Mouse (Mus musculus): Measurements from ENCODE around the gene Gpr33. TPM values are rescaled to one million over a fixed set of nuclear protein-coding genes. Genes with fewer than 3 reads are reported as not detected.

Gpr33 gene
- polyA plus RNA-seq, 2 experiments, result not detected

DNA sequence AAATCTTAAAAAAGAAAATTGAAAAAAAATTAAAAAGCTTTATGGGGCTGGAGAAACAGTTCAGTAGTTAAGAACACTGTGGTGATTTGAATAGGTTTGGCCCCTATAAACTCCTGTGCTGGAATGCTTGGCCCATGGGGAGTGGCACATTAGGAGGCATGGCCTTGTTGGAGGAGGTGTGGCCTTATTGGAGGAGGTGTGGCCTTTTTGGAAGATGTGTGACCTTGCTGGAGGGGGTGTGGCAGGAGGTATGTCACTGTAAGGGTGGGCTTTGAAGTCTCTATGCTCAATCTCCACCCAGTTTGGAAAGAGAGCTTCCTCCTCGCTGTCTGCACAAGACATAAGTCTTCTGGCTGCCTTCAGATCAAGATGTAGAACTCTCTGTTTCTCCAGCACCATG is 53.5 kb downstream of the Gpr33 start:
- no peak overlapping the region for H3K27ac ChIP-seq
- no peaks in the 10 kb centered on the region for H3K27me3 ChIP-seq (ENCODE audit: control insufficient read depth, insufficient read depth, low read length)
- no peak overlapping the region for H3K4me3 ChIP-seq (ENCODE audit: insufficient read depth in 1 of 2, low read depth in 2 of 2, low read length in 2 of 2)
- no peak overlapping the region for H3K4me2 ChIP-seq (ENCODE audit: low read depth)
- no peak for ATAC-seq (ENCODE audit: insufficient read depth)
- no peaks in the 10 kb centered on the region for H3K9me3 ChIP-seq (ENCODE audit: control insufficient read depth, low read length)
- TF ChIP-seq EP300 (IDR thresholded peaks at IDR 0.05; ENCODE audit: low read depth), result no peak
- TF ChIP-seq CTCF (IDR thresholded peaks at IDR 0.05; ENCODE audit: low read depth), result no peak
- H3K36me3 ChIP-seq (replicated peaks; ENCODE audit: control insufficient read depth, insufficient read depth, low read depth), result no peaks in the 10 kb centered on the region
- no peak for DNase-seq (ENCODE audit: low read depth in 3 of 3, low spot score in 3 of 3)
- 86% methylated on average over 1 of the region's 1 CpGs for WGBS (ENCODE audit: insufficient replicate concordance)
- H3K4me1 ChIP-seq (replicated peaks; ENCODE audit: control insufficient read depth in 2 of 2, insufficient read depth in 2 of 2, low read length in 1 of 2), result peaks cover 4 to 8% of the 10 kb centered on the region in 2 experiments; a peak in 3 of 4 replicates
- H3K9ac ChIP-seq (replicated peaks), result no peak overlapping the region

Other genes starting within 250 kb of the Gpr33 start
- gene Hectd1, start 198.5 kb downstream of the Gpr33 start, polyA plus RNA-seq (2012; rRNA removed), result 17.9 and 22.3 TPM in 2 replicates
- 22.1 and 25.2 TPM in 2 replicates for gene Hectd1, start 198.5 kb downstream of the Gpr33 start, polyA plus RNA-seq (2014; fragmentation: Nextera tagmentation; extraction: Ambion mirVana)
- 8.2 and 9.2 TPM in 2 replicates for gene Heatr5a, start 56.7 kb downstream of the Gpr33 start, polyA plus RNA-seq (2012; rRNA removed)
- 5.6 and 6.6 TPM in 2 replicates for gene Heatr5a, start 56.7 kb downstream of the Gpr33 start, polyA plus RNA-seq (2014; fragmentation: Nextera tagmentation; extraction: Ambion mirVana)
- gene Dtd2, start 21.6 kb downstream of the Gpr33 start, polyA plus RNA-seq (2012; rRNA removed), result 5.9 and 11.1 TPM in 2 replicates
- 12.0 and 13.1 TPM in 2 replicates for gene Dtd2, start 21.6 kb downstream of the Gpr33 start, polyA plus RNA-seq (2014; fragmentation: Nextera tagmentation; extraction: Ambion mirVana)
- 1.1 and 1.9 TPM in 2 replicates for gene Nubpl, start 69.7 kb upstream of the Gpr33 start, polyA plus RNA-seq (2012; rRNA removed)
- 4.7 and 5.0 TPM in 2 replicates for gene Nubpl, start 69.7 kb upstream of the Gpr33 start, polyA plus RNA-seq (2014; fragmentation: Nextera tagmentation; extraction: Ambion mirVana)